Mouse (Mus musculus): Measurements from ENCODE around the gene Ttc34.

Ttc34 gene

DNA sequence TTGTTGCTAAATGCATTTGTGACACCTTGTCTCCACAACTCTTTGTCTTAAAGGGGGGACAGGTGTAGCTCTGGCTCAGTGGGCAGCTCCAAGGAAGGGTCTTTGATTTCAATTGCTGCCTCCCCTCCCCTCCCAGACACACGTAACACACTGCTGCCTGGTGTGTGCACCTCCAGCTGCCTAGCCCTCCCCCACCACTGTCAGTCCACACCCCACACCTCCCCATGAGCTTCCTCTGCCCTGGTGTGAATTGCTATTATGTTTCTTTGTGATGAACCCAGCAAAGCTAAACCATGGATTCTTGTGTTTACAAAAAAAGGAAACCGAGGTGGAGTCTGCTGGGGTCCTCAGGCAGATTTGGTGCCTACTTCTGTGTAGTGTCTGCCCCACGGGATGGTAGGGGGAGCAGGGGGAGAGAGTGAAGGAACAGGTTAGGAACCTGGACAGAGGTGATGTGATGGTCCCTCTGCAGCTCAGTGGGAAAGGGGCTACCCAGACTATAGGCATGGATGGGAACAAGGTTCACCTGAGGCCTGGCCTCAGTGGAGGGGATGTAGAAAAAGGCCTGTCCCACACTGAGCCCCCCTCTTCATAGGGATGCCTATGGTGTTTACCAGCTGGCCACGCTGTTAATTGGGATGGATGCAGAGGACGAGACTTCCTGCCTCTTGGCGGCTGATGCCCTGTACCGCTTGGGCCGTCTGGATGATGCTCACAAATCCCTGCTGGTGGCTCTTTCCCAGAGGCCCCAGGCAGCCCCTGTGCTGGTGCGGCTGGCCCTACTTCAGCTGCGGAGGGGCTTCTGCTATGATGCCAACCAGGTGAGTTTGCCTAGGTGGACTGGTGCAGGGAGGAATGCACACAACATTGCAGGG lies 20.3 kb downstream of the Ttc34 start:
- DNase-seq, result no peak

DNA sequence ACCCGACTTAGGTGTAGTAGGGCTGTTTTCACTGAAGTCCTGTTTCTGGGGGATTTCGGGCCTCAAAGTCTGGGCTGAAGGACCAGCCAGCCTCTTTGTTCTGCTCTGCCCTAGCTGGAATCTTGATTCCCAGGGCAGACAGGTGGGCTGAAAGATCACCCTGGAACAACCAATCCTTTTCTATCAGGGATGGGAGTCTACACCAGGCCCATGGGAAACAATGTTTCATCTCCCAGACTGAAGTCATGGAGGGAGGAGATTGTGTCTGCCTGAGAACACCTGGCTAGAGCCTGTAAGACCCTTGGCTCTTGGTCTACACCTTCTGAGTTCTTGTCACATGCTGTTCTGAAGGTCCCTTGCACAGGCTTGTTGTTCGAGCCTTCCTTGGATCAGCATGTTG lies 21.3 kb downstream of the Ttc34 start:
- no peak for DNase-seq

DNA sequence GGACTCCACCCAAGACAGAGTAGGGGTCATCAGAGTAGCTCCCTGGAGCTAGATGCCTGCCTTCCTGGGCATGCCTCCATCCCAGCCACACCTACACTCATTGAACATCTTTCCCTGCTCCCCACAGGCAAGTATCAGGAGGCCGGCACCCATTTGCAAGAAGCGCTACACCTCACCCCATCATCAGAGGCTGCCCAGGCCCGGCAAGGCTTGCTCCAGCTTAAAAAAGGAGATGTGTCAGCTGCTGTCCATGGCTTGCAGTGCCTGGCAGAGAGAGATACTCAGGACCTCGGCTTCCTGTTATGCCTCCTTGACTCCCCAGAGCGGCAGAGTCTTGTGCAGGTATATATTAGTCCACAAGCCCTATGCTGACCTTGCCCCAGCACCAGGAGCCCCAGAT lies 24.7 kb downstream of the Ttc34 start:
- no peak for DNase-seq

DNA sequence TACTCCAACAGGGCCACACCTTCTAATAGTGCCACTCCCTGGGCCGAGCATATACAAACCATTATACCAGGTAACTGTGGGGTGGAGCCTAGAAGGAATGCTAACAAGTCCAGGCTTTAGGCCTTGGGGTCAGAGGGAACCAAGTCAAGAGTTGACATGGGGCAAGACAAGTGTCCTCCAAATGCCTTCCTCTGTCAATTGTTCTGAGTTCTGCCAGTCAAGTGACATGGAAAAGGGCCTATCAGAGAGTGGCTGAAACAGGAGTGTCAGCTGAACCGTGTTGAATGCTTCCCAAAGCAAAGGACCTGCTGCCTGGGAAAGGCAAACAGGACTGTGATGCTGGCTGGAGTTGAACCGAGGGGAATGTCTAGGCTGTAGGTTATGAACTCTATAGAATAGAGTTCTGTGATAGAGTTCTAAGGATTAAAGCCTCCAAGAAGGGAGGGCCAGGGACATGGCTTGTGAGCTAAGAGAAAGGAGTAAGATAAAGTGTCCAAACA lies 26.2 kb downstream of the Ttc34 start:
- no peak for DNase-seq

DNA sequence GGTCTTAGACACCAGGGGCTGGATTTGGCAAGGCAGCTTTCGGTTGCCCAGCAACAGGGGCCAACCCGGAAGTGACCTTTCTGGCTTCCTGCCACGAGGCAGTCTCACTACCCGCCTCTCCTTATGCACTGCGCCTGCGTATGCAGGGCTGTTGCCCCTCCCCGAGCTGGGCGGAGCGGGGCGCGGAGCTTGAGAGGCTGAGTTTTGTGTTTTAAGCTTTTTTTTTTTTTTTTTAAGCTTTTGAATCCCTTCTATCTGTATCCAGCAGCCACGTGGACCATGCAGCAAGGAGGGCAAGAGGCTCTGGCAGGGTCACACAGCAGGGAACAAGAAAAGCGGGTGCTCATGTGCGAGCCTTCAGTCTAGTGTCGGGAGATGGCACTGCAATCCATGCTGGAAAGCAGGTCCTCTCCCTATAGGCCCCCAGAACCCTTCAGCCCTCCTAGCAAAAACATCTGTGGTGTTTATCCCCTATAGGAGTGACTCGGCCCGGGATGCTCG lies 27.1 kb downstream of the Ttc34 start:
- DNase-seq, result peak; percentile 92 to 93

DNA sequence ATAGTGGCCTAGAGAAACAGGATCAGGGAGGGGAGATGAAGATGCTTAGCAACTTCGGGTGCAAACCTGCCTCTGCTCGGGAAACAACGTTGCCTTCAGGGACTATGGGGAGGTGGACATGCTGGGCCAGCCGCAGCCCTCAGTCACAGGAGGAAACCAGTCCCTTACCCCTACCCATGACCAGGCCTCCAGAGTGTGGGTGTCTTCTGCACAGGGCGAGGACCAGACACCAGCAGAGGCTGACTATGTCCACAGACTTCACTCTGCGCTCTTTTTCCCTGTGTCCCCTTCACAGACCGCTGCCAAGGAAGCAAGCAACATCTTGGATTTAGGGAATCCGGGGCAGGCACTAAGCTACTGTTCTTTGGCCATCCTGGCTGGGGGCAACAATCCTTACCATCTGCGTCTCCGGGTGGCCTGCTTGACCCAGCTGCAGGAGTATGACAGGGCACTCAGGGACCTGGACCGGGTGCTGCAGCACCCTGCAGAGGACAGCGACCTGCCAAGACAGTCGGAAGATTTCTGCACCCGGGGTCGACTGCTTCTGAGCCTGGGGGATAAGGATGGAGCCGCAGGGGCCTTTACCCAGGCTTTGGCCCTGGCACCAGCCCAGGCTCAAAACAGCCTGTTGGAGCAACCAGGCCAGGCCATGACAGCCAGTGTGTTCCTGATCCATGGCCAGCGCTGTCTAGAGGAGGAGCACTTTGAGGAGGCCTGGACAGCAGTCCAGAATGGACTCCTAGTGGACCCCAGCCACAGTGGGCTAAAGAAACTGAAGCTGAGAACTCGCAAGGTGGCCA lies 27.9 kb downstream of the Ttc34 start:
- DNase-seq, result no peak

DNA sequence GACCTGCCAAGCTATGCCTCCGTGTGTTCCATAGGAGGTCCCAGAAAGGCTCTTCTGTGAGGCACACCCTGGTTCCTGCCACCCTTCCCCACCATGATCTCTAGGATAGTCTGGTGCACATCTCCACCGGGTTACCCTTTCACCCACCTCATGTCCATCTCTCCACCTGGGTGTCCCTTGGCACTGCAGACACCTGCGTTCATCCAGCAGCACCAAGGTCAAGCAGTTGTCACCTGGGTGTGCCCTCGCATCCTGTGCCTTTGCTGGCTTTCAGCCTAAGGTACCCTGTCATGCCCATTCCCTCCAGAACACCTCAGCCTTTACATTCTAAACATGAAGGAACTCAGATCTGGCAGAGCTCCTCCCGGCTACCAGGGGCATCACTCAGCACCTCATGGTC lies 29.1 kb downstream of the Ttc34 start:
- DNase-seq, result no peak

DNA sequence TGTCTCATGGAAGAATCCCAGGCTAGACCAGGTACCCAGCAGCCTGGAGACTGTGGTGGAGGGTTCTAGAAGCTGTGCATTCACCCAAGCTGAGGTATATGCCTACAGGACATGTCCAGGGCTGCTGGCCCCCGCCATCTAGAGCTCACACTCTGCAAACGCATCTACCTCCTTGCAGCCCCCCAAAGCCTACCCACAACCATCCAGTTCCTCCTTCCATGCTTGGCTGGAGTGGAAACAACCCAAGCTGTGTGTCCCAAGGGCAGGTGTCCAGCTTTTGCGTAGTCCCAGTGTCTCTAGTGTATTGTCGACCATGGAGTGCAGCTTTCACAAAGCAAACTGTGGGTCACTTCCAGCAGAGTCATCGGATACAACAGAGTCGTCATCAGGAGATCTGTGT lies 30.0 kb downstream of the Ttc34 start:
- DNase-seq, result no peak

DNA sequence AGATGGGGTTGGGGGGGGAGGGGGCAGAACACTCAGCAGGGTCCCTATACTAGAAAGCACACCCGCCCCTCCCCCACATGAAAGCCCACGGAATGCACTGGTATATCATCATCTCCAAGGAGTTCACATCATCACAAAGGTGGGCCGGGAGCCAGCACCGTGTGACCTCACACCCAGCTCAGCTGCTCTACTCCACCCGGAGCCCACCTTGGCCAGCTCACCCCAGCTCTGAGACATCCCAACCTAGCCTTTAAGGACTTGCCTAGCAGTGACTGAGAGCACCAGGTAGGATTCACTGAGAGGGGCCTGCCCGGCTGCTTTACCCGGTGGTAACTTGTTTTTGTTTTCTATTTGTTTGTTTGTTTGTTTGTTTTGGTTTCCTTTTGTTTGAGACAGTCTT lies 32.2 kb downstream of the Ttc34 start, which contains the start of gene Mmel1:
Gene Mmel1, plus strand, starts transcription at position 146 of the 400 bp plus-strand sequence.
- DNase-seq, result no peak

DNA sequence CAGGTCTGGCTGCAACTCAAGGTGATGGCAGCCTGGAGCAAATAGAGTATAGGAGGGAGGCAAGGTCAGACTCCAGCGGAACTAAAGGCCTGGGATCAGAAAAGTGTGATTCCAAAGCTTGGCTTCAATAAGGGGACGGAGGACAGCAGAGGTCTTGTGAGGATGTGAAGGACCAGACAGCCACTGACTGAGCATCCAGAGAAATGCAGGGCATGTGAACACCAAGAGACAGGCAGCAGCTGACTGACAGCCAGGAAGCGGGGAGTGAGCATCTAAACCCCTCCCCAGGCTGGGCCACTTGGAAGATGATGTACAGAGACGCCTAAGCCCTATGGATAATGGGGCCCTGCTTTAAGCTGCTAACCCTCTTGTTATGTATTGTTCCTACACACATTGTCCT lies 33.5 kb downstream of the Ttc34 start:
- DNase-seq, result no peak

DNA sequence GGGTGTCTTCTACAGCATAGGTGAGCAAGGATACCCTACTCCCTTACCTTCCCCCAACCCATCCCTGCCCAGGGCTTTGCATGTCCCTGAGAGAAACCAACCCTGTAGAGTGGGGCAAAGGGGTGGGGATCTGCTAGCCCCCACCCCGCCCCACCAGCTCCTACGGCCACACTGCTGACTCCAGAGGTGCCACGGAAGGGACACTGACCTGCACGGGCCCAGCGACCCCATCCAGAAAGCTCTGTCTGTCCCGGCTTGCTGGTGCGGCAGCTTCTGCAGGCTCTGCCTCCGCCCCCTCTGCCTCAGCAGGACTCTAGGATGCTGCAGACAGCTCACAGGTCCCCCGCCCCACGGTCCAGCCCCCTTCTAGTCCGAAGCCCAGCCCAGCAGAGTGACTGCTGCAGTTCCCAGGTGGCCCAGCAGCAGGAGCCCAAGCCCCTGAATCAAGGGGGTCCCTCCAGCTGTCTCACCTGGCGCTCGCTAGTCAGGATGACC lies 34.5 kb downstream of the Ttc34 start:
- DNase-seq, result no peak

DNA sequence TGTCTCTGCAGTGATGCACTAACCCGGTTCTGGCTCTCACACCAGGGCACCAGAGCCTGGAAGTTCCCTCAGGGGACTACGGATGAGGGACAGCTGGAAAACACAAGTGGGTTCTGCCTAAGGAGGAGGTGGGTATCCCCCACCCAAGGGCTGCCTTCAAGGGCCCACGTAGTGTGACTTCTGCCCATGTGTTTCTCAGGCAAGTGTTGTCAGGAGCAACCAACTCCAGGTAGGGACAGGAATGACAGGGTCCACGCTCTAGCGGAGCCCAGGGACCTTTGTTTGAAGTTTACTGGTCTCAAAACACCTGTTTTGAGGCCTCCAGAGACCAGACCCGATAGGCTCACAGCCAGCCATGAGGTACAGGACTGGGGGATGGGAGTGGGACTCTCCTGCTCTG lies 35.9 kb downstream of the Ttc34 start:
- no peak for DNase-seq

DNA sequence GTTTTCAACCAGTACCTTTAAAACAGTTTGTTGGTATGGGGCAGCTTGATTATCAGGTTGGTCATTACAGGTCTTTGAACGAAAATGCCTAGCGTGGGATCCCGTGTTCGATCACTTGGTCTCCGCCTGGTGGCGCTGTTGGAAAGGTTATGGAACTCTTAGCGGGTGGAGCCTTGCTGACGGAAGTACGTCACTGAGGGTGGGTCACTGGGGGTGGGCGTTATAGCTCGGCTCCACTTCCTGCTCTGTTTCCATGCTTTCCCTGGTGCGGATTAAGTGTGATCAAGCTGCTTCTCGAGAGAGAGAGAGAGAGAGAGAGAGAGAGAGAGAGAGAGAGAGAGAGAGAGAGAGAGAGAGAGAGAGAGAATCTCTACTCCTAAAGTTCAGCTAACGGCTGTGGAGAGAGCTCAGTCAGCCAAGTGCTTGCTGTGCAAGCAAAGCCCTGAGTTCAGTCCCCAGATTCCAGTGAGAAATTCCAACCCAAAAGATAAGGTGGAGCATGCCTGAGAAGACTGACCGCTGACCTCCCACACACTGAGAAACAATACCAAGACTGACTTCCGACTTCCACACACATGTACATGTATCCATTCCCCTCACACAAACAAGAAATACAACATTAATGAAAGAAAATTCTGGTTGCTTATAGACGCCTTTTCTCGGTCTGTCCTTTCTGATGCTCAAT lies 40.7 kb downstream of the Ttc34 start:
- DNase-seq, result peak; percentile 90 to 92

DNA sequence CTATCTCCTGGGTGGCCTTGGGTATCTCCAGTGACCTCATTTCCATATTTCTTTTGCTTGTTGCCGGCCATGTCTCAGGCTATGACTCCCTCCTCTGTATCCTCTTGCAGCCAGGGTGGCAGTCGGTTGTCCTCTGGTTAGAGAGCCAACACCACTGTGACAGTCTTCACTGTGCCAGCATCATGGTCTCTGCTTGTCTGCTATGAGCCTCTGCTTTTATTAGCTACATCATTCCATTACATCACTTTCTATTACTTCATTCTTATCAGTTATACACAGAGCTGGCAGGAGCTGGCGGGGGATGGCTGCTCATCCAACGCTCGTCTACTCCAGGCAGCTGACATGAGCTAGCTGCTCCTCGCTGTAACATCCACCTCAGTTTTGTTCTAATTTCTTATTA lies 43.5 kb downstream of the Ttc34 start:
- no peak for DNase-seq

DNA sequence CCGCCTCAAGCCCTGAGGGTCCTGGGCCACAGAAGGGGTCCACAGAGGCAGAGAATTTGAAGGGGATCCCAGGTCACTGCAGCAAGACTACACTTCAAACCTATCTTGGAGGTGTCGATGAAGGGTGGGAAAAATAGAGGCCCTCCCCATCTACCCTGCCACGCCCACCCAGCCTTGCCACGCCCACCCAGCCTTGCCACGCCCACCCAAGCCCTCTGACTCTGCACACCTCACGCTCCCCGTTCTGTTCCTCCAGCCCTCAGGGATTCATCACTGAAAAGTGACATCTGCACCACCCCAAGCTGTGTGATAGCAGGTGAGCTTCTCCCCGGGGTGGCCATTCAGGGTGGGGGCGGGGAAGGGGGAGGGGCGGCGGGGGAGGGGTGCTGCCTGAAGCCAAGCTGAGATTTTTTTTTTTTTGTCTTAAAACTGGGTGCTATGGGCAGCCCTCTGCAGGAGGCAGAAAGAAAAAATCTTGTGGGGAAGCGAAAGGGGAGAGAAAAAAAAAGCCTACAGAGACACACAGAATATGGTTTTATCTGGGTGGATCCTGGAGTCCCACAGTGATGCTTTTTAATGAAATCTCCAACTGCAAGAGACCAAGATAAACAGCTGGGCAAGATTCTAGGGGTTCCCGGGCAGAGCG lies 44.9 kb downstream of the Ttc34 start:
- DNase-seq, result no peak

DNA sequence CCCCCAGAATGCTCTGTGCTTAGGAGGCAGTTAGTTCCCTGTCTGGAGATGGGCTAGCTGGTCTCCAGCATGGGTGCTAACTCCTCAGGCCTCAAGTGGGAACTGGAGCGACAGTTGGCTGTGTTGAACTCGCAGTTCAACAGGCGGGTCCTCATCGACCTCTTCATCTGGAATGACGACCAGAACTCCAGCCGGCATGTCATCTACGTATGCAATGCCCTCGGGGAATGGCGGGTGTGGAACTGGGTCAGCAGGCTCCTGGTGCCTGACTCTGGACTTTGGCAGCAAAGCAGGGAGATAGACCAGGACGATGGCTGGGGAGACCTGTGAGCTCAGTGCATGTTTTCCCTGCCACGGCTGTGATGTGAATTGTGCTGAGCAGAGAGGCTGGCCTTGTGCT lies 48.2 kb downstream of the Ttc34 start:
- DNase-seq, result no peak

DNA sequence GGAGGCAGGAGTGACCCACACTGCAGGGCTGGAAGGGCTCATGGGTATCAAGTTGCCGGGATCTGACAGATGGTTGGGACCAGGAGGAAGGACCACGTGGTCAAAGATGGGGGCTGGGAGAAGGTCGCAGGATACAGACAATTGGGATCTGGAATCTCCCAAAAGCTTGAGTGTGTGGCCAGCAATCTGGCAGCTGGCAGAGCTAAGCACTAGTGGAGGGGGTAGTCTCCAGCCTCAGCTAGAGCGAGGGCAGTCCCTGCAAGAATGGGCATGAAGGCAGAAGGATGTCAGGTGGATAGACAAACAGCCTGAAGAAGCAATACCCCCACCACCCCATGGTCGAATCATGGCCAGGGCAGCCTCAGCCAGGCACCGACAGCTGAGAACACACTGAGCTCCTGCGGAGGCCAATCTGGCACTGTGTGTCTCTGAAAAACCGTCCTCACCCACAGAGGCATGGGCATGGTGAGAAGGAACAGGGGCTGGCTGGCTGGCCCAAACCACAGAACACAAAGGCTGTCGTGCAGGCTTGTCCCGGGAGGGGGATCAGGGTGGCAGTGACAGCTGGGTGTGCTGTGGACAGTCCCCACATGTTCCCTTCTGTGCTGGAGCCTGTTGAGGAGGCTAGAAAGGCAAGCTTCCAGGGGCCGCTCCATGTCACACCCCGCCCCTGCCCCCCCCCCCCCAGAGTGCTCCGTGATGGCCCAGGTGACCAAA lies 49.8 kb downstream of the Ttc34 start:
- no peak for DNase-seq

DNA sequence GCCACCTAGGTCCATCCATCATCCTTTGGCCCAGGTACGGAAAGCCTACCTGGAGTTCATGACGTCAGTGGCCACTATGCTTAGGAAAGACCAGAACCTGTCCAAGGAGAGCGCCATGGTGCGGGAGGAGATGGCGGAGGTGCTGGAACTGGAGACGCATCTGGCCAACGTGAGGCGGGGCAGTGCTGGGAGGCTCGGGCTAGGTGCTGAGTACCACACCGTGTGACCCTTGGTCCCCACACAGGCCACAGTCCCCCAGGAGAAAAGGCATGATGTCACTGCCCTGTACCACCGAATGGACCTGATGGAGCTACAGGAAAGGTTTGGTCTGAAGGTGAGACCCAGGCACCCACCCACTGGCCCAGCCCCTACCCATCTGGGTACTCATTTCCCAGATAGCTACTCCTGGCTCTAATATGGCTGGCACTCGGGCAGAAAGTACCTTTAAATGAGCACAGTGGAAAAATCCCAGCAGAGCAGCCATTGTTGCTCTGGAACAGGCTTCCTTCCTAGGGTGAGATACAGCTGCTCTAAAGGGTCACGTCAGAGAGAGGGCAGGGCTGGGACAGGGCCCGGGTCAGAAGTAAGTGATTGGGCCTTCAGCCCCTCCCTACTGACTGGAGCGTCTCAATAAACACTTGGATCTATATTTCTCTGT lies 50.5 kb downstream of the Ttc34 start:
- no peak for DNase-seq

DNA sequence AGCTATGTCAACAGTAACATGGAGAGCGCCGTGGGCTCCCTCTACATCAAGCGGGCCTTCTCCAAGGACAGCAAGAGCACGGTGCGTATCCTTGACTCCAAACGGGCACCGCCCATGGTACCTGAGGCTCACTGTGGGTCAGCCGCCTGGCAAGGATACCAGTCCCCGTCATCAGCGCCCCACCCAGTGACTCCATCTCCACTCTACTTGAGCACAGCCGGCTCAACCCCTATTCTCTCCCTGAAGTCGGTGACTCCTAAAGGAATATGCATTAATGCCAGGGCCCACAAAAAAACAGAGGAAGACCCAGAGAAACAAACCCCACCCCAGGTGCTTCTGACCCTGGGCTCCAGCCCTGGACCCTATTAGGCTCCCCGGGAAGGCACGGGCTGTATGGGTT lies 53.6 kb downstream of the Ttc34 start:
- no peak for DNase-seq

DNA sequence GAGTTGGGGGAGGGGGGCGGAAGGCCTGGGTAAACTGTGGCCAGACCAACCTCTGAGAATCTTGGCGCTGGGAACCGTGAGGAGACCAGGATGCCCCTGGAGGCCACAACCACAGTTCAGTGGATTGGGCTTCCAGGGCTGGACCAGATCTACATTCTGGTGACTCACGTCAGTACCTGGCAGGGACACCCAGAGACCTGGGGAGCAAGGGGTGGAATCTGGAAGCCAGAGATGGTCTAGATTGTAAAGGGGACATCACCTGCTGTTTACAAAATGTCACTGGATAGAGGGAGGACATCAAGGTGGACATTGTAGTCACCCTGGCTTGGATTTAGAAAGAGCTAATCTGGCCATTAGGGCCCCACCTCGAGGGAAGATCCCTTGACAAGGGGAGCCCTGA lies 58.3 kb downstream of the Ttc34 start:
- DNase-seq, result no peak

Data from kidney, adult 8-10 months (tissue).